Mouse (Mus musculus) bone marrow, adult 2 months (tissue): ENCODE data around the gene Rbm45. TPM values are rescaled to one million over a fixed set of nuclear protein-coding genes. Genes with fewer than 3 reads are reported as not detected.

Experiments used
- H3K27ac ChIP-seq: fragments of 200-500 bp; 2 replicates; pipeline ENCODE4 v1.5.1; 2012; ENCODE audit warnings: low read depth, mild to moderate bottlenecking, control low read depth, inconsistent platforms, low read length; ENCODE audit not compliant: control insufficient read depth, poor library complexity, insufficient read depth
- H3K4me1 ChIP-seq: fragments of 200-500 bp; 2 replicates; pipeline ENCODE4 v1.6.1; 2011; ENCODE audit warnings: low read length; ENCODE audit not compliant: control insufficient read depth, insufficient read depth
- H3K4me3 ChIP-seq: fragments of 200-500 bp; replicated peaks from 2 replicates; pipeline ENCODE3; 2011; ENCODE audit warnings: mild to moderate bottlenecking, low read depth, low read length, control low read depth; ENCODE audit not compliant: control insufficient read depth
- CTCF ChIP-seq: fragments of 200-500 bp; IDR thresholded peaks from 2 replicates; pipeline ENCODE4 v1.5.1; 2011; ENCODE audit warnings: low read length, control low read depth; ENCODE audit not compliant: control insufficient read depth, insufficient read depth
- POLR2A ChIP-seq: fragments of 200-500 bp; IDR thresholded peaks from 2 replicates; pipeline ENCODE4 v1.6.1; 2011; ENCODE audit warnings: low read depth, mild to moderate bottlenecking, control low read depth, low read length, borderline replicate concordance; ENCODE audit not compliant: control insufficient read depth
- WGBS: fragments of 180-500 bp; shearing (Covaris S2); methylation state at CpG from one replicate; pipeline ENCODE4 v1.1.7; 2018; 5-methylcytosine and 5-hydroxymethylcytosine counted together
- polyA plus RNA-seq: library from polyadenylated mRNA; stranded (reverse); fragments of >200 nt; gene quantifications from 2 replicates; pipeline ENCODE4 v1.2.4, GENCODE M21; 2011; ENCODE audit warnings: low replicate concordance; ENCODE audit not compliant: missing spikeins, insufficient read depth, insufficient read length

The Rbm45 gene
- polyA plus RNA-seq, 1 experiment = 17.5 TPM

- no peak overlapping the region for H3K4me3 ChIP-seq
- 73% methylated on average over 5 of the region's 5 CpGs for WGBS
- H3K4me1 ChIP-seq = no peaks in the 10 kb centered on the region
- H3K27ac ChIP-seq = no peak overlapping the region
- TF ChIP-seq POLR2A (no peak), CTCF (no peak)
Observed at GRCm38 (mm10) chr2:76429855-76430254, 60.1 kb downstream of the Rbm45 start.

- Histone ChIP-seq H3K4me1 (no peaks in the 10 kb centered on the region), H3K4me3 (no peak overlapping the region), H3K27ac (no peak overlapping the region)
- TF ChIP-seq POLR2A = no peak
- no peak for TF ChIP-seq CTCF
- 77% methylated on average over 3 of the region's 3 CpGs for WGBS
Observed at GRCm38 (mm10) chr2:76430539-76430938, 60.8 kb downstream of the Rbm45 start.

Other genes with a start within 250 kb of the Rbm45 start
- gene Pde11a, start 31.2 kb upstream of the Rbm45 start, polyA plus RNA-seq = 0.59 TPM in 1 of 2 replicates, not detected in the other
- gene Cyct, start 9.5 kb upstream of the Rbm45 start, polyA plus RNA-seq = 4.7 TPM in 1 of 2 replicates, not detected in the other
- 0.92 TPM in 1 of 2 replicates, not detected in the other for gene Osbpl6, start 36.5 kb downstream of the Rbm45 start, polyA plus RNA-seq